13 mouse cellular contexts compared by ENCODE assay signal in the genomic region with DNA sequence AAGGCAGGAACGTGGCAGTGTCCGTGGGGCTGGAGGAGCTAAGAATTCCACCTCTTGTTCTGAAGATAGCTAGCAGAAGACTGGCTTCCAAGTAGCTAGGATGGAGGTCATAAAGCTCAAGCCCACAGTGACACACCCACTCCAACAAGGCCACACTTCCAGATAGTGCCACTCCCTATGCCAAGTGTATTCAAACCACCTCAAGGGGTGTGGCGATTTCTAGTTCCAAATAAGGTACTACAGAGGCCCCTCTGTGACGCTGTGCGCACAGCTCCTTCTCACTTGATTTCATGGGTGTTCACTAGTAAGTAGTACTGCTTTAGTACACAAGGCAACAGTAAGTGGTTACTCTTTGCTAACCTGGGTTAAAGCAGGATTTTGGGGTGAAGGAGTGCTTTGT.
DNase-seq lines count a peak whose midpoint lies in the region; ATAC-seq lines count a peak whose summit lies in the region.
"Had no signal": no experiment of that assay in that cellular context is flagged by ENCODE, and none has a peak within 500 bp of the region (broad histone marks: within the 10 kb centered on the region; RNA-seq: fewer than 3 reads in every experiment).

No protein-coding gene starts in this region.

- no peaks in the 10 kb centered on the region for H3K4me1 ChIP-seq in kidney, embryonic 14.5 days (ENCODE audit: control insufficient read depth, insufficient read depth, low read length)
- H3K4me1 ChIP-seq in intestine, embryonic 15.5 days (replicated peaks): peaks cover 7% of the 10 kb centered on the region
- H3K4me1 ChIP-seq in midbrain, embryonic 11.5 days (ENCODE audit: control insufficient read depth, insufficient read depth, low read length): 0 out of 2 replicates have a peak, but pooled peaks cover 3% of the 10 kb centered on the region

- no peak overlapping the region for H3K27ac ChIP-seq in kidney, embryonic 14.5 days (ENCODE audit: low read depth, low read length)
- H3K27ac ChIP-seq in intestine, embryonic 15.5 days: 0 out of 2 replicates have a peak overlapping the region, but pooled peaks have one; percentile 42
- H3K27ac ChIP-seq in midbrain, embryonic 11.5 days (ENCODE audit: low read depth, low read length): no peak overlapping the region
- H3K27ac ChIP-seq: kidney, postnatal 0 days; limb, embryonic 12.5 days had no signal

- no peak for DNase-seq in kidney, postnatal 14 days
- DNase-seq in MEL-GATA-1-ER (ENCODE audit: extremely low read depth, low read depth): peak; percentile 39
- no peak for DNase-seq in midbrain, embryonic 11.5 days (ENCODE audit: low spot score, missing footprints)
- DNase-seq in frontal cortex, adult 2 months (ENCODE audit: extremely low spot score in 1 of 2, low spot score in 1 of 2): no peak
- no peak for DNase-seq in urinary bladder, postnatal 25 days (ENCODE audit: low spot score)
- DNase-seq: adrenal gland, postnatal 14 days; forebrain, postnatal 0 days; thymus, adult 2 months had no signal

- ATAC-seq in kidney, embryonic 14.5 days (ENCODE audit: low FRiP score, low TSS enrichment): 0 out of 2 replicates have a peak, but pooled peaks have one; percentile 46
- ATAC-seq in intestine, embryonic 15.5 days: peak; percentile 93
- peak; percentile 67 for ATAC-seq in megakaryocyte progenitor cell, adult 5-6 weeks (replicated peaks; ENCODE audit: poor library complexity)
- no peak for ATAC-seq in midbrain, embryonic 11.5 days (ENCODE audit: low FRiP score)
- ATAC-seq: forebrain, postnatal 0 days had no signal

- 91% methylated on average over 5 of the region's 5 CpGs for WGBS in kidney, embryonic 14.5 days
- 62% methylated on average over 5 of the region's 5 CpGs for WGBS in intestine, embryonic 15.5 days
- WGBS in midbrain, embryonic 11.5 days: 99% methylated on average over 5 of the region's 5 CpGs

- no peak overlapping the region for H3K4me3 ChIP-seq in kidney, embryonic 14.5 days (ENCODE audit: low read length)
- no peak overlapping the region for H3K4me3 ChIP-seq in intestine, embryonic 15.5 days (replicated peaks)
- H3K4me3 ChIP-seq in midbrain, embryonic 11.5 days (ENCODE audit: low read depth, low read length): no peak overlapping the region
- H3K4me3 ChIP-seq: limb, embryonic 12.5 days had no signal

- peaks cover 14% of the 10 kb centered on the region for H3K36me3 ChIP-seq in kidney, embryonic 14.5 days (ENCODE audit: control insufficient read depth, insufficient read depth, low read length)
- 0 out of 2 replicates have a peak, but pooled peaks cover 5% of the 10 kb centered on the region for H3K36me3 ChIP-seq in intestine, embryonic 15.5 days
- no peaks in the 10 kb centered on the region for H3K36me3 ChIP-seq in midbrain, embryonic 11.5 days (ENCODE audit: control insufficient read depth, insufficient read depth, low read length)

- H3K9me3 ChIP-seq in kidney, embryonic 14.5 days (ENCODE audit: control insufficient read depth, low read length): no peaks in the 10 kb centered on the region
- H3K9me3 ChIP-seq in intestine, embryonic 15.5 days: no peaks in the 10 kb centered on the region
- no peaks in the 10 kb centered on the region for H3K9me3 ChIP-seq in midbrain, embryonic 11.5 days (ENCODE audit: control insufficient read depth, low read length)
- H3K9me3 ChIP-seq: limb, embryonic 12.5 days had no signal

- H3K4me2 ChIP-seq in kidney, embryonic 14.5 days (replicated peaks; ENCODE audit: low read depth, low read length): no peak overlapping the region
- H3K4me2 ChIP-seq in intestine, embryonic 15.5 days (replicated peaks): no peak overlapping the region
- H3K4me2 ChIP-seq in midbrain, embryonic 11.5 days: no peak overlapping the region
- H3K4me2 ChIP-seq: limb, embryonic 12.5 days had no signal

- H3K27me3 ChIP-seq in kidney, embryonic 14.5 days (ENCODE audit: control insufficient read depth, insufficient read depth, low read length): no peaks in the 10 kb centered on the region
- H3K27me3 ChIP-seq in intestine, embryonic 15.5 days (replicated peaks): no peaks in the 10 kb centered on the region
- H3K27me3 ChIP-seq in midbrain, embryonic 11.5 days (ENCODE audit: control insufficient read depth, insufficient read depth, low read length): no peaks in the 10 kb centered on the region
- H3K27me3 ChIP-seq: limb, embryonic 12.5 days had no signal

- H3K9ac ChIP-seq in kidney, embryonic 14.5 days (ENCODE audit: low read depth, low read length): no peak overlapping the region
- no peak overlapping the region for H3K9ac ChIP-seq in intestine, embryonic 15.5 days
- H3K9ac ChIP-seq in midbrain, embryonic 11.5 days (ENCODE audit: low read length): no peak overlapping the region
- H3K9ac ChIP-seq: forebrain, postnatal 0 days; limb, embryonic 12.5 days had no signal
